ENCODE assay signal across 24 mouse cellular contexts in genomic region chr14:68356396-68356795, GRCm38 (mm10).
DNase-seq lines count a peak whose midpoint lies in the region; ATAC-seq and TF ChIP-seq lines count a peak whose summit lies in the region.
"Had no signal": no experiment of that assay in that cellular context is flagged by ENCODE, and none has a peak within 500 bp of the region (broad histone marks: within the 10 kb centered on the region; RNA-seq: fewer than 3 reads in every experiment).

No protein-coding gene starts in this region.

- 82% methylated on average over 7 of the region's 7 CpGs for WGBS in midbrain, embryonic 13.5 days
- WGBS in midbrain, embryonic 16.5 days, result 78% methylated on average over 7 of the region's 7 CpGs
- WGBS in forebrain, embryonic 13.5 days, result 64% methylated on average over 7 of the region's 7 CpGs
- WGBS in hindbrain, embryonic 11.5 days, result 85% methylated on average over 7 of the region's 7 CpGs
- 69% methylated on average over 7 of the region's 7 CpGs for WGBS in neural tube, embryonic 13.5 days
- WGBS in lung, postnatal 0 days, result 47% methylated on average over 7 of the region's 7 CpGs

- H3K4me2 ChIP-seq in midbrain, embryonic 13.5 days (replicated peaks), result no peak overlapping the region
- H3K4me2 ChIP-seq in midbrain, embryonic 16.5 days (ENCODE audit: low read length), result no peak overlapping the region
- no peak overlapping the region; the same call in 1 of the 2 replicates for H3K4me2 ChIP-seq in forebrain, embryonic 13.5 days
- no peak overlapping the region for H3K4me2 ChIP-seq in hindbrain, embryonic 11.5 days (replicated peaks; ENCODE audit: low read depth, low read length)
- no peak overlapping the region for H3K4me2 ChIP-seq in neural tube, embryonic 13.5 days
- H3K4me2 ChIP-seq in lung, postnatal 0 days (replicated peaks; ENCODE audit: low read depth, low read length), result no peak overlapping the region
- H3K4me2 ChIP-seq: embryonic facial prominence, embryonic 13.5 days; heart, embryonic 15.5 days; limb, embryonic 12.5 days; liver, embryonic 11.5 days had no signal

- TF ChIP-seq CTCF in lung, postnatal 0 days (IDR thresholded peaks at IDR 0.05), result no peak

- TF ChIP-seq EP300 in lung, postnatal 0 days (IDR thresholded peaks at IDR 0.05), result no peak

- no peaks in the 10 kb centered on the region for H3K27me3 ChIP-seq in midbrain, embryonic 13.5 days
- no peaks in the 10 kb centered on the region for H3K27me3 ChIP-seq in midbrain, embryonic 16.5 days (ENCODE audit: control insufficient read depth, insufficient read depth, low read depth, low read length)
- H3K27me3 ChIP-seq in forebrain, embryonic 13.5 days, result 0 out of 2 replicates have a peak, but pooled peaks cover 4% of the 10 kb centered on the region
- H3K27me3 ChIP-seq in hindbrain, embryonic 11.5 days (ENCODE audit: control insufficient read depth, insufficient read depth, low read length), result no peaks in the 10 kb centered on the region
- H3K27me3 ChIP-seq in neural tube, embryonic 13.5 days, result no peaks in the 10 kb centered on the region
- no peaks in the 10 kb centered on the region for H3K27me3 ChIP-seq in lung, postnatal 0 days (replicated peaks; ENCODE audit: insufficient read depth, low read length)
- H3K27me3 ChIP-seq: embryonic facial prominence, embryonic 13.5 days; heart, embryonic 15.5 days; limb, embryonic 12.5 days had no signal

- DNase-seq in hindbrain, embryonic 11.5 days (ENCODE audit: low spot score), result no peak
- no peak for DNase-seq in lung, postnatal 0 days (ENCODE audit: low spot score)
- DNase-seq in retina, embryonic 14.5 days (ENCODE audit: low spot score), result no peak
- DNase-seq: adrenal gland, postnatal 10 days; cerebellum, adult 2 months; cerebellum, postnatal 25 days; heart, postnatal 36 days; kidney, adult 2 months; liver, postnatal 0 days; lung, postnatal 14 days; right cerebral cortex, adult 18-20 months; right cerebral cortex, postnatal 4 days; thymus, postnatal 14 days had no signal

- H3K4me3 ChIP-seq in midbrain, embryonic 13.5 days (replicated peaks), result no peak overlapping the region
- no peak overlapping the region for H3K4me3 ChIP-seq in midbrain, embryonic 16.5 days (ENCODE audit: low read depth, low read length)
- no peak overlapping the region for H3K4me3 ChIP-seq in forebrain, embryonic 13.5 days
- no peak overlapping the region for H3K4me3 ChIP-seq in hindbrain, embryonic 11.5 days (ENCODE audit: low read depth, low read length)
- H3K4me3 ChIP-seq in neural tube, embryonic 13.5 days, result no peak overlapping the region
- no peak overlapping the region for H3K4me3 ChIP-seq in lung, postnatal 0 days (ENCODE audit: low read depth, low read length)
- H3K4me3 ChIP-seq: embryonic facial prominence, embryonic 13.5 days; erythroblast, embryonic 14.5 days; heart, embryonic 15.5 days; limb, embryonic 12.5 days had no signal

- peak overlapping the region; percentile 49; the same call in 1 of the 2 replicates for H3K27ac ChIP-seq in midbrain, embryonic 13.5 days
- no peak overlapping the region for H3K27ac ChIP-seq in midbrain, embryonic 16.5 days (ENCODE audit: low read length)
- peak overlapping the region; percentile 28; the same call in 1 of the 2 replicates for H3K27ac ChIP-seq in forebrain, embryonic 13.5 days
- H3K27ac ChIP-seq in hindbrain, embryonic 11.5 days (ENCODE audit: low read depth, low read length), result peak overlapping the region; percentile 70
- H3K27ac ChIP-seq in neural tube, embryonic 13.5 days (replicated peaks), result peak overlapping the region; percentile 74
- no peak overlapping the region for H3K27ac ChIP-seq in lung, postnatal 0 days (ENCODE audit: low read length)
- H3K27ac ChIP-seq: embryonic facial prominence, embryonic 13.5 days; heart, embryonic 15.5 days; kidney, postnatal 0 days; limb, embryonic 12.5 days had no signal

- no peaks in the 10 kb centered on the region for H3K9me3 ChIP-seq in midbrain, embryonic 13.5 days
- no peaks in the 10 kb centered on the region for H3K9me3 ChIP-seq in midbrain, embryonic 16.5 days (replicated peaks; ENCODE audit: control insufficient read depth, low read length, poor library complexity, severe bottlenecking)
- H3K9me3 ChIP-seq in forebrain, embryonic 13.5 days (replicated peaks), result no peaks in the 10 kb centered on the region
- no peaks in the 10 kb centered on the region for H3K9me3 ChIP-seq in hindbrain, embryonic 11.5 days (ENCODE audit: control insufficient read depth, low read length)
- H3K9me3 ChIP-seq in neural tube, embryonic 13.5 days, result no peaks in the 10 kb centered on the region
- no peaks in the 10 kb centered on the region for H3K9me3 ChIP-seq in lung, postnatal 0 days (ENCODE audit: low read length)
- H3K9me3 ChIP-seq: embryonic facial prominence, embryonic 13.5 days; heart, embryonic 15.5 days; limb, embryonic 12.5 days had no signal

- ATAC-seq in midbrain, embryonic 13.5 days, result no peak
- ATAC-seq in midbrain, embryonic 16.5 days, result no peak
- no peak for ATAC-seq in forebrain, embryonic 13.5 days
- no peak for ATAC-seq in hindbrain, embryonic 11.5 days (ENCODE audit: low FRiP score)
- no peak for ATAC-seq in neural tube, embryonic 13.5 days (ENCODE audit: low read depth)
- ATAC-seq in lung, postnatal 0 days, result no peak
- ATAC-seq: activated CD4-positive, CD25-positive, alpha-beta regulatory T cell, adult 4 months; liver, postnatal 0 days had no signal

- no peaks in the 10 kb centered on the region for H3K36me3 ChIP-seq in midbrain, embryonic 13.5 days
- H3K36me3 ChIP-seq in midbrain, embryonic 16.5 days (ENCODE audit: control insufficient read depth, insufficient read depth, low read length), result no peaks in the 10 kb centered on the region
- no peaks in the 10 kb centered on the region for H3K36me3 ChIP-seq in forebrain, embryonic 13.5 days (ENCODE audit: poor library complexity, severe bottlenecking)
- H3K36me3 ChIP-seq in hindbrain, embryonic 11.5 days (ENCODE audit: control insufficient read depth, insufficient read depth, low read length), result no peaks in the 10 kb centered on the region
- no peaks in the 10 kb centered on the region for H3K36me3 ChIP-seq in neural tube, embryonic 13.5 days
- no peaks in the 10 kb centered on the region for H3K36me3 ChIP-seq in lung, postnatal 0 days (ENCODE audit: insufficient read depth, low read length)
- H3K36me3 ChIP-seq: embryonic facial prominence, embryonic 13.5 days; heart, embryonic 15.5 days; limb, embryonic 12.5 days had no signal

- no peak overlapping the region for H3K9ac ChIP-seq in midbrain, embryonic 13.5 days (replicated peaks)
- no peak overlapping the region for H3K9ac ChIP-seq in midbrain, embryonic 16.5 days (ENCODE audit: low read depth, low read length)
- H3K9ac ChIP-seq in forebrain, embryonic 13.5 days, result 0 out of 2 replicates have a peak overlapping the region, but pooled peaks have one; percentile 12
- H3K9ac ChIP-seq in hindbrain, embryonic 11.5 days (ENCODE audit: low read depth, low read length), result no peak overlapping the region
- H3K9ac ChIP-seq in neural tube, embryonic 13.5 days, result no peak overlapping the region
- no peak overlapping the region for H3K9ac ChIP-seq in lung, postnatal 0 days (replicated peaks; ENCODE audit: low read depth)
- H3K9ac ChIP-seq: embryonic facial prominence, embryonic 13.5 days; heart, embryonic 15.5 days; limb, embryonic 12.5 days; liver, postnatal 0 days had no signal

- H3K4me1 ChIP-seq in midbrain, embryonic 13.5 days (replicated peaks), result peaks cover 7% of the 10 kb centered on the region
- no peaks in the 10 kb centered on the region; the same call in 1 of the 2 replicates for H3K4me1 ChIP-seq in midbrain, embryonic 16.5 days (ENCODE audit: control insufficient read depth, insufficient read depth, low read length)
- H3K4me1 ChIP-seq in forebrain, embryonic 13.5 days, result peaks cover 29% of the 10 kb centered on the region
- peaks cover 1% of the 10 kb centered on the region; the same call in 1 of the 2 replicates for H3K4me1 ChIP-seq in hindbrain, embryonic 11.5 days (replicated peaks; ENCODE audit: control insufficient read depth, insufficient read depth, low read length)
- peaks cover 22% of the 10 kb centered on the region for H3K4me1 ChIP-seq in neural tube, embryonic 13.5 days (replicated peaks)
- H3K4me1 ChIP-seq in lung, postnatal 0 days (ENCODE audit: insufficient read depth, low read depth, low read length), result no peaks in the 10 kb centered on the region
- H3K4me1 ChIP-seq: embryonic facial prominence, embryonic 13.5 days; heart, embryonic 15.5 days; limb, embryonic 12.5 days had no signal

Comparison
In these comparisons a context has a peak if more than half of its experiments do, and no peak if none do; other contexts are left out.
1. H3K27ac ChIP-seq: peak in midbrain, embryonic 13.5 days (single experiment), forebrain, embryonic 13.5 days (single experiment), hindbrain, embryonic 11.5 days (single experiment) and neural tube, embryonic 13.5 days (single experiment); none in midbrain, embryonic 16.5 days (single experiment) and lung, postnatal 0 days (single experiment).